Mouse (Mus musculus): ENCODE measurements at regions not wholly inside any gene's neighbourhood (a gene's known extent, or its start where the extent isn't known, plus 50 kb on each side); places are given as distances from the start of the nearest gene placed in this dataset.
A peak's percentile ranks its signal among the peaks of the same experiment; 100 is the strongest.
"Not testable (repeated sequence)": the region's sequence is repeated elsewhere in the genome, so short reads cannot be mapped to it uniquely, and the experiment has no call there.

- no peak for DNase-seq (ENCODE audit: low spot score in 2 of 2)
Measured at GRCm38 (mm10) chr5:117040878-117041277, 75.0 kb downstream of the Suds3 start.

- DNase-seq (ENCODE audit: low spot score in 2 of 2) = peak in 1 of 2 experiments; percentile 5
Measured at GRCm38 (mm10) chr5:117037261-117037660, 78.7 kb downstream of the Suds3 start.

- DNase-seq (ENCODE audit: low spot score in 2 of 2) = no peak
Measured at GRCm38 (mm10) chr5:117032130-117032529, 83.8 kb downstream of the Suds3 start.

- DNase-seq (ENCODE audit: low spot score in 2 of 2) = no peak
Measured at GRCm38 (mm10) chr5:117025689-117026383, 90.1 kb downstream of the Suds3 start.

GRCm38 (mm10) chr5:117018419-117019150 lies 97.3 kb downstream of the Suds3 start:
- no peak for DNase-seq (ENCODE audit: low spot score in 2 of 2)

GRCm38 (mm10) chr5:117011128-117011527 lies 104.8 kb downstream of the Suds3 start:
- DNase-seq (ENCODE audit: low spot score in 2 of 2) = no peak

GRCm38 (mm10) chr5:117000770-117001201 lies 115.1 kb downstream of the Suds3 start:
- no peak for DNase-seq (ENCODE audit: low spot score in 2 of 2)

- no peak for DNase-seq (ENCODE audit: low spot score in 2 of 2)
Measured at GRCm38 (mm10) chr5:116994508-116994907, 121.4 kb downstream of the Suds3 start.

GRCm38 (mm10) chr5:116993674-116994073 lies 122.2 kb downstream of the Suds3 start:
- DNase-seq (ENCODE audit: low spot score in 2 of 2) = no peak

GRCm38 (mm10) chr5:116991461-116991860 lies 124.5 kb downstream of the Suds3 start:
- no peak for DNase-seq (ENCODE audit: low spot score in 2 of 2)

GRCm38 (mm10) chr5:116971474-116971873 lies 144.4 kb downstream of the Suds3 start:
- not testable (repeated sequence) for DNase-seq (ENCODE audit: low spot score in 2 of 2)

- no peak for DNase-seq (ENCODE audit: low spot score in 2 of 2)
Measured at GRCm38 (mm10) chr5:116964171-116964570, 151.7 kb downstream of the Suds3 start.

- DNase-seq (ENCODE audit: low spot score in 2 of 2) = no peak
Measured at GRCm38 (mm10) chr5:116963106-116963505, 152.8 kb downstream of the Suds3 start.

- no peak for DNase-seq (ENCODE audit: low spot score in 2 of 2)
Measured at GRCm38 (mm10) chr5:116960041-116960440, 155.9 kb downstream of the Suds3 start.

- no peak for DNase-seq (ENCODE audit: low spot score in 2 of 2)
Measured at GRCm38 (mm10) chr5:116958141-116958540, 157.8 kb downstream of the Suds3 start.

GRCm38 (mm10) chr5:116956572-116956971 lies 159.3 kb downstream of the Suds3 start:
- DNase-seq (ENCODE audit: low spot score in 2 of 2) = no peak

GRCm38 (mm10) chr5:116950280-116950881 lies 165.5 kb downstream of the Suds3 start:
- DNase-seq (ENCODE audit: low spot score in 2 of 2) = no peak

GRCm38 (mm10) chr5:116934585-116934984 lies 181.3 kb downstream of the Suds3 start:
- no peak for DNase-seq (ENCODE audit: low spot score in 2 of 2)

- DNase-seq (ENCODE audit: low spot score in 2 of 2) = no peak
Measured at GRCm38 (mm10) chr5:116934151-116934550, 181.8 kb downstream of the Suds3 start.

- no peak for DNase-seq (ENCODE audit: low spot score in 2 of 2)
Measured at GRCm38 (mm10) chr5:116933105-116933504, 182.8 kb downstream of the Suds3 start.

GRCm38 (mm10) chr5:116923761-116924160 lies 192.2 kb downstream of the Suds3 start:
- DNase-seq (ENCODE audit: low spot score in 2 of 2) = no peak

- DNase-seq (ENCODE audit: low spot score in 2 of 2) = no peak
Measured at GRCm38 (mm10) chr5:116922059-116922671, 193.7 kb downstream of the Suds3 start.
